Mouse (Mus musculus): ENCODE data around the gene Cep83. TPM values are rescaled to one million over a fixed set of nuclear protein-coding genes. Genes with fewer than 3 reads are reported as not detected.
"Not testable (repeated sequence)": the region's sequence is repeated elsewhere in the genome, so short reads cannot be mapped to it uniquely, and the experiment has no call there.

The Cep83 gene
- polyA plus RNA-seq, 1 experiment from 2014 or later: 30.1 TPM

DNA sequence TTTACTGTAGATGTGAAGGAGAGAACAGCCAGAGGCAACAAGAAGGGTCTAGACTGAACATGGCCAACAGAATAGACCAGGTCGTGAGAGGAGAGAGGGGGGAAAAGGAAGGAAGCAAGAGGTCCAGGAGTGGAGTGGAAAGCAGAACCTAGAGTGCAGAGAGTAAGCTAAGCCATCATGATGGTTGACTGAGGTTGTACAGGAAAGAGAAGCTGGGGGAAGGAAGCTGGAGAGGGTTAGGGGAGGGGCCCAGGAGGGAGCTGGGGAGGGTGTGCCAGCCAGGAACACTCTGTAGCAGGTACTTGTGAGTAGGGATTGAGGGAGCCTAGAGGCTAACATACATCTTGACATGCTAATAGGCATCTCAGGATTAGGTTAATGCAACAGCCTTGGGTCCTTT, 1.9 kb downstream of the Cep83 start:
- no peak overlapping the region for H3K4me3 ChIP-seq (ENCODE audit: low read depth, low read length)

DNA sequence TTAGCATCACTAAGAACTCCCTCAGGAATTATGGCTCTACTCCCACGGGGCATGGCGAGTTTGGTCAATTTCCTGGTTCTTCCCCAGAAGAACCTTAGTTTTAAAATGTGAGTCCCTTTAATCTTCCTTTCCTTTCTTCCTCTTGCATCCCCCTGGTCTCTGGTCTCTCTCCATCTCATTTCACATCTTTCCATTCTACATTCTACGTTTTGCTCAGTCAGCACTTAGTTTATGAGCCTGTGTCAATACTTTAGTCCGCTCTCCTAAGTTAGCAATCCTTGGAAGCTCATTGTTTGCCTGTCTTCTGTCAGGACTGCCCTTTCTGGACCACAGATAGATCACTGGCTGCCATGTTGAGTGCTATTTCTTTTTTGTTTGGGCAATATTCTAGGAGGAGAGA, 3.7 kb downstream of the Cep83 start:
- Histone ChIP-seq H3K4me2 (ENCODE audit: low read depth, low read length) (no peak overlapping the region), H3K27ac (replicated peaks; ENCODE audit: low read depth, low read length) (no peak overlapping the region), H3K27me3 (ENCODE audit: control insufficient read depth, insufficient read depth, low read length) (no peaks in the 10 kb centered on the region), H3K4me3 (ENCODE audit: low read depth, low read length) (no peak overlapping the region), H3K4me1 (ENCODE audit: control insufficient read depth, insufficient read depth, low read length) (no peaks in the 10 kb centered on the region), H3K9me3 (replicated peaks; ENCODE audit: control insufficient read depth, low read length) (no peaks in the 10 kb centered on the region), H3K36me3 (replicated peaks; ENCODE audit: control insufficient read depth, insufficient read depth, low read depth, low read length) (no peaks in the 10 kb centered on the region), H3K9ac (replicated peaks; ENCODE audit: low read length) (no peak overlapping the region)
- DNase-seq (ENCODE audit: low spot score) (no peak), ATAC-seq (replicated peaks; ENCODE audit: insufficient number of reproducible peaks, low FRiP score, low TSS enrichment, low read depth) (no peak)
- WGBS: 91% methylated on average over 4 of the region's 4 CpGs

More for the DNA sequence above, 1.9 kb downstream of the Cep83 start:
- DNase-seq (ENCODE audit: low spot score): no peak
- WGBS: 71% methylated on average over 1 of the region's 1 CpGs
- H3K4me2 ChIP-seq (ENCODE audit: low read depth, low read length): no peak overlapping the region
- no peaks in the 10 kb centered on the region for H3K9me3 ChIP-seq (replicated peaks; ENCODE audit: control insufficient read depth, low read length)
- no peak overlapping the region for H3K9ac ChIP-seq (replicated peaks; ENCODE audit: low read length)
- no peaks in the 10 kb centered on the region for H3K36me3 ChIP-seq (replicated peaks; ENCODE audit: control insufficient read depth, insufficient read depth, low read depth, low read length)
- H3K27me3 ChIP-seq (ENCODE audit: control insufficient read depth, insufficient read depth, low read length): no peaks in the 10 kb centered on the region
- ATAC-seq (replicated peaks; ENCODE audit: insufficient number of reproducible peaks, low FRiP score, low TSS enrichment, low read depth): no peak
- H3K27ac ChIP-seq (replicated peaks; ENCODE audit: low read depth, low read length): no peak overlapping the region
- H3K4me1 ChIP-seq (ENCODE audit: control insufficient read depth, insufficient read depth, low read length): no peaks in the 10 kb centered on the region

DNA sequence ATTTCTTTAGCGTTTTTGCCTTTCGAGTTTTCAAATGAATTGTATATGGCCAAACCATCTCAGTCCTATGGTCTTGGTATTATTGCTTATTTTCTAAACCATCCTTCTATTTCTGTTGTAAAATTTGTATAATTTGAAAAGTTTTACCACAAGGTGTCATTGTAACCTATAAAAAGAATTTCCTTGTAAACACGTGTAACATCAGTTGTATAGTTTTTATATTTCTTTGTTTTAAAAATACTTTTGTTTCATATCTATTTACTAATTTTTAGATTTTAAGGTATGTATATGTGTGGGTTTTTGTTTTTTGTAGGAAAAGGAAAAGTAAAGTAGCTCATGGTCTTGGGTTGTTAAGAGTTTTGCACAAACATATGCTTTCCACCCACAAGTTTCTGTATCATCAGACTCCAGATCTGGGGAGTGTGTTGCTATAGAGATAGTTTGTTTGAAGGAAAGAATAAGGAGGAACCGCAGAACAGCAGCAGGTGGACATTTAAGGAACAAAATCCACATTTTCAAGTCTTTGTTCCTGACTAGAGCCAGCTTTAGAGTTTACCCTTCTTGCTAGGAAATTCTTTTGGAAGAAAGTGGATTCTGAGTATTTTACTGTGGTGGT, 17.3 kb downstream of the Cep83 start:
- WGBS: 89% methylated on average over 4 of the region's 4 CpGs
- Histone ChIP-seq H3K36me3 (replicated peaks; ENCODE audit: control insufficient read depth, insufficient read depth, low read depth, low read length) (no peaks in the 10 kb centered on the region), H3K4me1 (ENCODE audit: control insufficient read depth, insufficient read depth, low read length) (no peaks in the 10 kb centered on the region; the same call in 1 of the 2 replicates), H3K4me2 (ENCODE audit: low read depth, low read length) (no peak overlapping the region), H3K9ac (replicated peaks; ENCODE audit: low read length) (no peak overlapping the region), H3K27ac (replicated peaks; ENCODE audit: low read depth, low read length) (no peak overlapping the region), H3K9me3 (replicated peaks; ENCODE audit: control insufficient read depth, low read length) (no peaks in the 10 kb centered on the region), H3K27me3 (ENCODE audit: control insufficient read depth, insufficient read depth, low read length) (no peaks in the 10 kb centered on the region), H3K4me3 (ENCODE audit: low read depth, low read length) (no peak overlapping the region)
- ATAC-seq (replicated peaks; ENCODE audit: insufficient number of reproducible peaks, low FRiP score, low TSS enrichment, low read depth) (no peak), DNase-seq (ENCODE audit: low spot score) (no peak)

DNA sequence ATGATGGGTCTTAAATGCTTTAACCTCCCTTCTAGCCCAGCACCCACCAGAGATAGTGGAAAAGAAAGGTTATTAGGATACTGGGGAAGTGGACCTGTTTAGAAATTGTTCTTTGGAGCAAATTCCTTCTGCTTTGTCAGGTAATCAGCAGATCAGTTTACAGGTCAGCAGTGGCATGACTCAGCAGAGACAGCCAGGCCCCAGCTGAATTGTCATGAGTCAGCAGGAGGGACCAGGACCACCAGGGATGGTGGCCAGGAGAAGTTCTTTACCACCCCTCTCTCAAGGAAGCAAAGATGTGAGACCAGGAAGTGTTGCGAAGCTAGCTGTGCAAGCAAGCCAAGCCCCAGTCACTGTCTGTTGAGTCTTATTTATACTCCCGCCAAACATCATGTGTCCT, 18.2 kb downstream of the Cep83 start:
- Histone ChIP-seq H3K4me2 (ENCODE audit: low read depth, low read length) (no peak overlapping the region), H3K9ac (replicated peaks; ENCODE audit: low read length) (no peak overlapping the region), H3K27ac (replicated peaks; ENCODE audit: low read depth, low read length) (no peak overlapping the region), H3K27me3 (ENCODE audit: control insufficient read depth, insufficient read depth, low read length) (no peaks in the 10 kb centered on the region), H3K4me3 (ENCODE audit: low read depth, low read length) (no peak overlapping the region), H3K36me3 (replicated peaks; ENCODE audit: control insufficient read depth, insufficient read depth, low read depth, low read length) (no peaks in the 10 kb centered on the region), H3K4me1 (ENCODE audit: control insufficient read depth, insufficient read depth, low read length) (no peaks in the 10 kb centered on the region; the same call in 1 of the 2 replicates), H3K9me3 (replicated peaks; ENCODE audit: control insufficient read depth, low read length) (no peaks in the 10 kb centered on the region)
- 93% methylated on average over 2 of the region's 2 CpGs for WGBS
- ATAC-seq (replicated peaks; ENCODE audit: insufficient number of reproducible peaks, low FRiP score, low TSS enrichment, low read depth): no peak
- DNase-seq (ENCODE audit: low spot score): no peak

DNA sequence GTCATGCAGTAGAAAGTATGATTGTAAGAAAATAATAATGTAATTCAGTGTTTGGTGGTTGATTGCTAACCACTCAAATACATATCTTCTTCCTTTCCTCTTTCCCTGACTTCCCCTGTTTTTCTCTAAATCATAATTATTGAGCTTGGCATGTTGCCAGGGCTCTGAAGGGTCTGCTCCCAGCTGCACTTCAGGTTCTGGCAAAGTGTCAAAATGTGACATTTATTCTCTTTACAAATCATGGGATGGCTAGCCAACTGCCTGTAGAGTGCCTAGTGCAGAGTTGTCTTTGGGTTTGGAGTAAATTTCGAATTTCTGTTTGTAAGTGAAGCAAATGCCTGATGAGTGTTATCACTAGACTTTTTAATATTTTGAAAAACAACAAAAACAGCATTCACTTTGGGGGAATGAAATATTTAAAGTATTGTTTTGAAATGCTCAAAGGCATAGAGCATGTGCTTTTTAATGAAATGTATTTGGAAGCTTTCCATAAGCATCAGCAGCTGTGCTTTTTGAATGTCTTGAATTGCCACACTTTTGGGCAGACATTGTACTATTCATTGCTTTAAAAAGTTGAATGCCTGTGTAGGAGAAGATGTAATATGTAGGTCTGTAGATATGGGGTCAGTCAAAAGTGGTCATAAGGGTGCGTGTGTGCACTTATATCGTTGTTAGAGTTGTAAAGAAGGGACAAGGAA, 21.3 kb downstream of the Cep83 start:
- Histone ChIP-seq H3K27ac (replicated peaks; ENCODE audit: low read depth, low read length) (no peak overlapping the region), H3K4me2 (ENCODE audit: low read depth, low read length) (no peak overlapping the region), H3K9ac (replicated peaks; ENCODE audit: low read length) (no peak overlapping the region), H3K4me3 (ENCODE audit: low read depth, low read length) (no peak overlapping the region), H3K36me3 (replicated peaks; ENCODE audit: control insufficient read depth, insufficient read depth, low read depth, low read length) (no peaks in the 10 kb centered on the region), H3K4me1 (ENCODE audit: control insufficient read depth, insufficient read depth, low read length) (no peaks in the 10 kb centered on the region), H3K27me3 (ENCODE audit: control insufficient read depth, insufficient read depth, low read length) (no peaks in the 10 kb centered on the region), H3K9me3 (replicated peaks; ENCODE audit: control insufficient read depth, low read length) (no peaks in the 10 kb centered on the region)
- WGBS: 93% methylated on average over 3 of the region's 3 CpGs
- DNase-seq (ENCODE audit: low spot score) (peak; percentile 44), ATAC-seq (replicated peaks; ENCODE audit: insufficient number of reproducible peaks, low FRiP score, low TSS enrichment, low read depth) (no peak)

DNA sequence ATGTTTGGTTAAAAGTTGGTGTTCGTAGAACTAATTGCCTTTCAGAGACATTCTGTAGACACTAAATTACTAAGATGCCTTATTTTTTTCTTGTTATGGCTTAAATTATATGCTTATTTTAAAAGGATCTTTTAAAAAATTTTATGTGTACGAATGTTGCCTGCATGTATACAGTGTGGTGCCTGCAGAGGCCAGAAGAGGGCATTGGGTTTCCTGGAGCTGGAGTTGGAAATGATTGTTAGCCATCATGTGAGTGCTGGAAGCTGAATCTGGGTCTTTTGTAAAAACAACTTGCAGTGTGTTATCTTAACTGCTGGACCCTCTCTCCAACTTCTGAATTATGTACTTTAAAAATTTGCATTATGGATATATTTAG, 21.9 kb downstream of the Cep83 start:
- Histone ChIP-seq H3K4me3 (ENCODE audit: low read depth, low read length) (no peak overlapping the region), H3K36me3 (replicated peaks; ENCODE audit: control insufficient read depth, insufficient read depth, low read depth, low read length) (no peaks in the 10 kb centered on the region), H3K9ac (replicated peaks; ENCODE audit: low read length) (no peak overlapping the region), H3K27me3 (ENCODE audit: control insufficient read depth, insufficient read depth, low read length) (no peaks in the 10 kb centered on the region), H3K27ac (replicated peaks; ENCODE audit: low read depth, low read length) (no peak overlapping the region), H3K4me2 (ENCODE audit: low read depth, low read length) (no peak overlapping the region), H3K4me1 (ENCODE audit: control insufficient read depth, insufficient read depth, low read length) (no peaks in the 10 kb centered on the region), H3K9me3 (replicated peaks; ENCODE audit: control insufficient read depth, low read length) (no peaks in the 10 kb centered on the region)
- DNase-seq (ENCODE audit: low spot score): no peak
- 94% methylated on average over 2 of the region's 2 CpGs for WGBS
- no peak for ATAC-seq (replicated peaks; ENCODE audit: insufficient number of reproducible peaks, low FRiP score, low TSS enrichment, low read depth)

DNA sequence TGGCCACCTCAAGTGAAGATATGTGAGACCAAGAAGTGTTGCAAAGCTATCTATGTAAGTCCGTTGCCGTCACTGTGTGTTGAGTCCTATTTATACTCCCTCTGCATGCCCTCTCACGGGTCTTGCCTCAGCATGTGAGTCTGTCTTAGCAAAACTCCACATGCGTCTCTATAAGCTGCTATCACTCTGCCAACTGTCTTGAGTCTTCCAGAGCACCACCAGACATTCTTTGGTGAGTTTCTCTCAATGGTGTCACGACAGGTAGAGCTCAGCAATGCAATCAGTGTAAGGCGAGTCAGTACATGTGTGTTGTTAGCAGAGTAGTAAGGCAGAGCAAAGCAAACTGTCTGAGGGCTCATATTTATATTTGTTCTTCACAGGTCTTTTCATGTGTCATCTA, 31.8 kb downstream of the Cep83 start:
- Histone ChIP-seq H3K27ac (replicated peaks; ENCODE audit: low read depth, low read length) (no peak overlapping the region), H3K9me3 (replicated peaks; ENCODE audit: control insufficient read depth, low read length) (no peaks in the 10 kb centered on the region), H3K4me1 (ENCODE audit: control insufficient read depth, insufficient read depth, low read length) (no peaks in the 10 kb centered on the region), H3K4me3 (ENCODE audit: low read depth, low read length) (no peak overlapping the region), H3K4me2 (ENCODE audit: low read depth, low read length) (no peak overlapping the region), H3K36me3 (replicated peaks; ENCODE audit: control insufficient read depth, insufficient read depth, low read depth, low read length) (no peaks in the 10 kb centered on the region), H3K9ac (replicated peaks; ENCODE audit: low read length) (no peak overlapping the region), H3K27me3 (ENCODE audit: control insufficient read depth, insufficient read depth, low read length) (no peaks in the 10 kb centered on the region)
- ATAC-seq (replicated peaks; ENCODE audit: insufficient number of reproducible peaks, low FRiP score, low TSS enrichment, low read depth) (no peak), DNase-seq (ENCODE audit: low spot score) (no peak)
- 86% methylated on average over 6 of the region's 6 CpGs for WGBS

DNA sequence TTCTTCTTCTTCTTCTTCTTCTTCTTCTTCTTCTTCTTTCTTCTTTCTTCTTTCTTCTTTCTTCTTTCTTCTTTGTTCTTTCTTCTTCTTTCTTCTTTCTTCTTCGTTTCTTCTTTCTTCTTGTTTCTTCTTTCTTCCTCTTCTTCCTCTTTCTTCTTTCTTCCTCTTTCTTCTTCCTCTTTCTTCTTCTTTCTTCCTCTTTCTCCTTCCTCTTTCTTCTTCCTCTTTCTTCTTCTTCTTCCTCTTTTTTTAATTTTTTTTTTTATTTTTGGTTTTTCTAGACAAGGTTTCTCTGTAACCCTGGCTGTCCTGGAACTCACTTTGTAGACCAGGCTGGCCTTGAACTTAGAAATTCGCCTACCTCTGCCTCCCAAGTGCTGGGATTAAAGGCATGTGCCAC, 39.6 kb downstream of the Cep83 start:
- not testable (repeated sequence) for H3K9ac ChIP-seq (replicated peaks; ENCODE audit: low read length); H3K27ac ChIP-seq (replicated peaks; ENCODE audit: low read depth, low read length); H3K9me3 ChIP-seq (replicated peaks; ENCODE audit: control insufficient read depth, low read length); H3K4me1 ChIP-seq (ENCODE audit: control insufficient read depth, insufficient read depth, low read length); H3K4me2 ChIP-seq (ENCODE audit: low read depth, low read length); DNase-seq (ENCODE audit: low spot score); H3K27me3 ChIP-seq (ENCODE audit: control insufficient read depth, insufficient read depth, low read length); ATAC-seq (replicated peaks; ENCODE audit: insufficient number of reproducible peaks, low FRiP score, low TSS enrichment, low read depth); H3K4me3 ChIP-seq (ENCODE audit: low read depth, low read length); H3K36me3 ChIP-seq (replicated peaks; ENCODE audit: control insufficient read depth, insufficient read depth, low read depth, low read length)
- WGBS: 85% methylated on average over 2 of the region's 2 CpGs
